Mouse (Mus musculus) cerebellum, adult 2 months (tissue): ENCODE results near the gene Frem2.

Experiments
- CTCF ChIP-seq: fragments of 200-500 bp; IDR thresholded peaks from 2 replicates; pipeline ENCODE4 v1.5.1; 2011; ENCODE audit warnings: low read depth, mild to moderate bottlenecking, control low read depth, low read length, moderate library complexity, borderline replicate concordance; ENCODE audit not compliant: insufficient read depth
- POLR2A ChIP-seq: fragments of 200-500 bp; IDR thresholded peaks from 2 replicates; pipeline ENCODE4 v1.6.1; 2011; ENCODE audit warnings: low read length, control low read depth, borderline replicate concordance; ENCODE audit not compliant: insufficient read depth

DNA sequence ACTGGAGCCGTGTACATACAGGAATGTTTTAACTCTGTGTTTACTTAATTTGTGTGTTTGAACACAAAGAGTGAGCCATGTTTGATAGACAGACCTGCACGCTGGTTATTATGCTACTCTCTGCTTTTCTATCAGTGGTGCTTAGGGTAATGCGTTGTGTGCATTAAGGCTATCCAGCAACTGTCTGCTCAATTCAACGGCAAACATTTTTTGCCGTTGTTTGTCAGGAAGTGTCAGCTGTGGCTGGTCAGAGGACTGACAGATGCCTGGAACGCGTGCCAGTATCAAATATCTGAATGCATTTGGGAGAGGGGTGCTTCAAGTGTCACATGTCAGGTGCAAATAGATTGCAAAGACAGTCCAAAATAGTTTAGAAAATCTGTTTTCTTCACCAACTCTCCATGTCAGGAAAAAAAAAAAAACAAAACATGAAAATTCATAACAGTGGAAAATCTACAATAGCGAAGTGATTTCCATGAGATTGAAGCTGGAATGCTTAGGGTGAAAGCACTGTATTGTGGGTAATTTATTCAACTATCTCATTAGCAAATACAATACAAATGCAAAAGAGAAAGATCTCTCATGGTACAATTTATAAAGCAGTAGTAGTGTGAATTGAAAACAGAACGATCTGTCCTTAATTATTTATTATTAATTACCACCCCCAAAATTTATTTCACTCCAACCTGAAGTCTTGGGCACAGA is 45.4 kb upstream of the Frem2 start:
- TF ChIP-seq CTCF, result no peak
- no peak for TF ChIP-seq POLR2A
